Mouse (Mus musculus): ENCODE results near the gene Olfr263. TPM values are rescaled to one million over a fixed set of nuclear protein-coding genes. Genes with fewer than 3 reads are reported as not detected.

Gene Olfr263
- polyA plus RNA-seq, 1 experiment = not detected

DNA sequence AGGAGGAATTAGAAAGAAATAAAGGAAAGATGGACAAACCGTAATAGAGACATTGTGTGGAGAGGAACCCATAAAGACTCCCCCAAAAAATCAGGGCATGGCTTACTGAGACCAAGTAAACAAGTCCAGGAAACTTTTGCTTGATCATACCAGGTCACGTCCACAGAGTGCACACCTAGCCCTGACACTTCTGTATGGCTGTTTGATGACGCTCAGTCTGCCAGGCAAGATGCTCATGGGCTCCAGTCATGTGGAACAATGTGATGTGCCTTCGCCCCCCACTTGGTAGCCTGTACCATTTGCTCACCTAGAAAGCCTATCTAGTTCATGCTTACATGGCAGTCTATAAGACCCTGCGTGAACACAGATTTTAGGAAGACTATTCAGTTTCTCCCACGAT lies 53.6 kb downstream of the Olfr263 start:
- no peak overlapping the region; the same call in 1 of the 2 replicates for H3K4me3 ChIP-seq (ENCODE audit: low read depth, low read length)
- TF ChIP-seq CTCF (IDR thresholded peaks at IDR 0.05; ENCODE audit: low read depth, low read length) = no peak
- no peak overlapping the region for H3K27ac ChIP-seq (ENCODE audit: insufficient read depth, low read length)
- peaks cover 64% of the 10 kb centered on the region for H3K36me3 ChIP-seq (ENCODE audit: control insufficient read depth, insufficient read depth, low read length, poor library complexity, severe bottlenecking)
- H3K9ac ChIP-seq (ENCODE audit: low read depth, poor library complexity, severe bottlenecking) = no peak overlapping the region
- no peaks in the 10 kb centered on the region for H3K9me3 ChIP-seq (replicated peaks; ENCODE audit: control insufficient read depth, insufficient read depth, low read length, poor library complexity, severe bottlenecking)
- H3K27me3 ChIP-seq (ENCODE audit: control insufficient read depth, insufficient read depth, low read length, poor library complexity, severe bottlenecking) = no peaks in the 10 kb centered on the region
- no peaks in the 10 kb centered on the region for H3K4me1 ChIP-seq (ENCODE audit: control insufficient read depth, insufficient read depth, low read length)

DNA sequence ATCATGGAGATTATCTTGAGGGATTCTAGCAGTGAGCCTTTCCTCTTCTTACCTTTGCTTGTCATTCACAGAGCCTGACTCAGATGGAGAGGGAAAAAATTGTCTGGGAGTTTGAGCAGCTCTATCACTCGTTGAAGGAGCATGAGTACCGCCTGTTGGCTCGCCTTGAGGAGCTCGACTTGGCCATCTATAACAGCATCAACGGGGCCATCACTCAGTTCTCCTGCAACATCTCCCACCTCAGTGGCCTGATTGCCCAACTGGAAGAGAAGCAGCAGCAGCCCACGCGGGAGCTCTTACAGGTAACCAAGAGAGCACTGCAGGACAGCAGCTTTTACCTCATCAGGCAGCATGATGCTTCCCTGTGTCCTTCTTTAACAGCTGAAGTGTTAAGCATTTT lies 54.2 kb downstream of the Olfr263 start:
- peaks cover 70% of the 10 kb centered on the region for H3K36me3 ChIP-seq (ENCODE audit: control insufficient read depth, insufficient read depth, low read length, poor library complexity, severe bottlenecking)
- no peaks in the 10 kb centered on the region for H3K4me1 ChIP-seq (ENCODE audit: control insufficient read depth, insufficient read depth, low read length)
- no peaks in the 10 kb centered on the region for H3K9me3 ChIP-seq (replicated peaks; ENCODE audit: control insufficient read depth, insufficient read depth, low read length, poor library complexity, severe bottlenecking)
- no peak overlapping the region for H3K27ac ChIP-seq (ENCODE audit: insufficient read depth, low read length)
- no peak overlapping the region for H3K4me3 ChIP-seq (ENCODE audit: low read depth, low read length)
- no peak overlapping the region for H3K9ac ChIP-seq (ENCODE audit: low read depth, poor library complexity, severe bottlenecking)
- no peaks in the 10 kb centered on the region for H3K27me3 ChIP-seq (ENCODE audit: control insufficient read depth, insufficient read depth, low read length, poor library complexity, severe bottlenecking)
- TF ChIP-seq CTCF (IDR thresholded peaks at IDR 0.05; ENCODE audit: low read depth, low read length) (no peak), EP300 (IDR thresholded peaks at IDR 0.05; ENCODE audit: insufficient read depth, low read depth, low read length) (no peak), POLR2A (IDR thresholded peaks at IDR 0.05; ENCODE audit: insufficient read depth, low read length) (no peak)

DNA sequence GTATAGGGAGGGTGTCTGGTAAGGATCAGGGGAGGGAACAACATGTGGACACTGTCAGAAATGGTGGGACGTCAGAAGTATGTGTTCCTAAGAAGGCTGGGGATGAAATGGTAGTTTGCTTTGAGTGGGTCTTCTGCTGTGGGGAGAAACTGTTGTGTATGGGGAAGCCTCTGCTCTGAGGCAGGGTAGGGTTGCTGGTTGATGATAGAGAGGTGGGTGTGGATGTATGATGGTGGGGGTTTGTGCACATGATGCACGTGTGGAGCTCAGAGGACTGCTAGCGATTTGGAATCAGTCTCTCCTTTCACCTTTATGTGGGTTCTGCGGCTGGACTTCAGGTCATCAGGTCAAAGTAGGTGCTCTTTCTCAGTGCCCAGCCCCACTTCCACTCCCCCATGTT lies 56.1 kb downstream of the Olfr263 start:
- no peak overlapping the region for H3K4me3 ChIP-seq (ENCODE audit: low read depth, low read length)
- TF ChIP-seq EP300 (IDR thresholded peaks at IDR 0.05; ENCODE audit: insufficient read depth, low read depth, low read length) (no peak), POLR2A (IDR thresholded peaks at IDR 0.05; ENCODE audit: insufficient read depth, low read length) (no peak), CTCF (IDR thresholded peaks at IDR 0.05; ENCODE audit: low read depth, low read length) (no peak)

More for the DNA sequence above, 56.1 kb downstream of the Olfr263 start:
- H3K36me3 ChIP-seq (ENCODE audit: control insufficient read depth, insufficient read depth, low read length, poor library complexity, severe bottlenecking) = peaks cover 87% of the 10 kb centered on the region
- no peaks in the 10 kb centered on the region for H3K9me3 ChIP-seq (replicated peaks; ENCODE audit: control insufficient read depth, insufficient read depth, low read length, poor library complexity, severe bottlenecking)
- no peak overlapping the region for H3K9ac ChIP-seq (ENCODE audit: low read depth, poor library complexity, severe bottlenecking)
- H3K4me1 ChIP-seq (ENCODE audit: control insufficient read depth, insufficient read depth, low read length) = no peaks in the 10 kb centered on the region
- no peak overlapping the region for H3K27ac ChIP-seq (ENCODE audit: insufficient read depth, low read length)
- H3K27me3 ChIP-seq (ENCODE audit: control insufficient read depth, insufficient read depth, low read length, poor library complexity, severe bottlenecking) = no peaks in the 10 kb centered on the region

Other genes starting within 250 kb of the Olfr263 start
- not detected in 2 replicates for gene Olfr1370, start 54.7 kb upstream of the Olfr263 start, polyA plus RNA-seq (2011; ENCODE audit: insufficient read depth, insufficient read length, low read depth, missing spikeins)
- 0.27 TPM in 1 of 2 replicates, not detected in the other for gene Olfr1369-ps1, start 18.2 kb upstream of the Olfr263 start, polyA plus RNA-seq (2011; ENCODE audit: insufficient read depth, insufficient read length, low read depth, missing spikeins)
- not detected in 2 replicates for gene Olfr1368, start 16.2 kb downstream of the Olfr263 start, polyA plus RNA-seq (2011; ENCODE audit: insufficient read depth, insufficient read length, low read depth, missing spikeins)
- gene Trim27, start 49.8 kb downstream of the Olfr263 start, polyA plus RNA-seq (2011; ENCODE audit: insufficient read depth, insufficient read length, low read depth, missing spikeins) = 117 and 128 TPM in 2 replicates
- gene Gpx5, start 163.1 kb downstream of the Olfr263 start, polyA plus RNA-seq (2011; ENCODE audit: insufficient read depth, insufficient read length, low read depth, missing spikeins) = not detected in 2 replicates
- 1.2 and 2.2 TPM in 2 replicates for gene Gpx6, start 182.5 kb downstream of the Olfr263 start, polyA plus RNA-seq (2011; ENCODE audit: insufficient read depth, insufficient read length, low read depth, missing spikeins)
- not detected in 2 replicates for gene Olfr1367, start 217.3 kb downstream of the Olfr263 start, polyA plus RNA-seq (2011; ENCODE audit: insufficient read depth, insufficient read length, low read depth, missing spikeins)
- gene Zscan12, start 233.2 kb downstream of the Olfr263 start, polyA plus RNA-seq (2011; ENCODE audit: insufficient read depth, insufficient read length, low read depth, missing spikeins) = 15.6 and 17.9 TPM in 2 replicates